Mouse (Mus musculus) testis, adult 2 months (tissue): Measurements from ENCODE around the gene Fam228a.

Source experiments
- CTCF ChIP-seq: fragments of 200-500 bp; IDR thresholded peaks from 2 replicates; pipeline ENCODE4 v1.5.1; 2012; ENCODE audit warnings: low read depth, mild to moderate bottlenecking, inconsistent platforms, low read length, moderate library complexity; ENCODE audit not compliant: control insufficient read depth, insufficient read depth, insufficient replicate concordance
- POLR2A ChIP-seq: fragments of 200-500 bp; IDR thresholded peaks from 2 replicates; pipeline ENCODE4 v1.6.1; 2012; ENCODE audit warnings: low read depth, mild to moderate bottlenecking, inconsistent platforms, low read length, moderate library complexity; ENCODE audit not compliant: control insufficient read depth

GRCm38 (mm10) chr12:4742183-4742582, 4.0 kb upstream of the Fam228a start:
- TF ChIP-seq CTCF (no peak), POLR2A (no peak)
